Comparison of ENCODE assay signal across 1 mouse cellular context in genomic region chr5:137825030-137825429, GRCm38 (mm10).
A peak's percentile ranks its signal among the peaks of the same experiment; 100 is the strongest.
TF ChIP-seq lines count a peak whose summit lies in the region.

No protein-coding gene starts in this region.

TF ChIP-seq in CH12.LX, 34 proteins besides CTCF, POLR2A, EP300 and RAD21 (continued from another document):
- no peak for TF ChIP-seq NRF1 (IDR thresholded peaks at IDR 0.05; ENCODE audit: low read depth, low read length)
- no peak for TF ChIP-seq PAX5 (IDR thresholded peaks at IDR 0.05; ENCODE audit: low read length)
- TF ChIP-seq SIN3A (IDR thresholded peaks at IDR 0.05; ENCODE audit: low read length) = peak; percentile 50; the same call in 1 of the 2 replicates
- no peak for TF ChIP-seq KAT2A (IDR thresholded peaks at IDR 0.05; ENCODE audit: insufficient replicate concordance, low read length)
- peak; percentile 73; the same call in 1 of the 2 replicates for TF ChIP-seq TCF12 (IDR thresholded peaks at IDR 0.05; ENCODE audit: low read depth, low read length)
- 0 out of 2 replicates have a peak, but pooled peaks have one; percentile 60 for TF ChIP-seq BHLHE40 (IDR thresholded peaks at IDR 0.05; ENCODE audit: low read depth, low read length)
- TF ChIP-seq MYC (IDR thresholded peaks at IDR 0.05; ENCODE audit: low read depth, low read length) = peak; percentile 47; the same call in 1 of the 2 replicates
- TF ChIP-seq CHD2 (IDR thresholded peaks at IDR 0.05; ENCODE audit: low read length) = peak; percentile 76; the same call in 1 of the 2 replicates
- peak; percentile 100 for TF ChIP-seq JUND (conservative IDR thresholded peaks at IDR 0.05; ENCODE audit: low read depth, low read length)
- TF ChIP-seq SMC3 (IDR thresholded peaks at IDR 0.05; ENCODE audit: low read depth, low read length) = no peak
- TF ChIP-seq GABPA (IDR thresholded peaks at IDR 0.05; ENCODE audit: insufficient replicate concordance, low read depth, low read length) = no peak
- peak; percentile 99 for TF ChIP-seq RCOR1 (conservative IDR thresholded peaks at IDR 0.05; ENCODE audit: low read depth, low read length)
- TF ChIP-seq IRF4 (IDR thresholded peaks at IDR 0.05; ENCODE audit: low read depth, low read length) = peak; percentile 100
- peak; percentile 34; the same call in 1 of the 2 replicates for TF ChIP-seq ETS1 (conservative IDR thresholded peaks at IDR 0.05; ENCODE audit: low read depth, low read length)
- TF ChIP-seq USF1 (IDR thresholded peaks at IDR 0.05; ENCODE audit: low read depth, low read length) = no peak
